Mouse (Mus musculus) G1E (cell line): ENCODE data around the gene Rpain.

Experiments
- CTCF ChIP-seq: IDR thresholded peaks from 2 replicates; pipeline ENCODE4 v1.5.1; 2012; ENCODE audit warnings: low read depth, low read length, inconsistent platforms, mixed read lengths
- GATA1 ChIP-seq: IDR thresholded peaks from 2 replicates; pipeline ENCODE4 v1.6.1; 2012; ENCODE audit warnings: borderline replicate concordance, low read length, inconsistent platforms, mixed read lengths
- POLR2AphosphoS5 ChIP-seq: IDR thresholded peaks from 2 replicates; pipeline ENCODE4 v1.6.1; 2012; ENCODE audit warnings: low read depth, low read length, inconsistent platforms; ENCODE audit not compliant: insufficient replicate concordance
- TAL1 ChIP-seq: conservative IDR thresholded peaks from 2 replicates; pipeline ENCODE4 v1.6.1; 2012; ENCODE audit warnings: low read depth, low read length, inconsistent platforms, mixed read lengths

- TF ChIP-seq CTCF: no peak
- no peak for TF ChIP-seq TAL1
- TF ChIP-seq GATA1: no peak
- no peak for TF ChIP-seq POLR2AphosphoS5
Measured at GRCm38 (mm10) chr11:70982030-70982429, 12.0 kb downstream of the Rpain start.
